Mouse (Mus musculus): Measurements from ENCODE around the gene Fam53a.

Gene Fam53a

GRCm38 (mm10) chr5:33580336-33580735 lies 49.1 kb downstream of the Fam53a start:
- in situ Hi-C loops (cut with MboI; ENCODE audit: low pct_unique_long_range_greater_than_20kb in 1 of 2, low sequenced_read_pairs in 2 of 2, unreplicated experiment in 1 of 2) = no loop called here

- in situ Hi-C loops (cut with MboI; ENCODE audit: low pct_unique_long_range_greater_than_20kb in 1 of 2, low sequenced_read_pairs in 2 of 2, unreplicated experiment in 1 of 2) = no loop called here
Measured at GRCm38 (mm10) chr5:33574207-33574606, 55.2 kb downstream of the Fam53a start.

- in situ Hi-C loops (cut with MboI; ENCODE audit: low pct_unique_long_range_greater_than_20kb in 1 of 2, low sequenced_read_pairs in 2 of 2, unreplicated experiment in 1 of 2) = no loop called here
Measured at GRCm38 (mm10) chr5:33565886-33566285, 63.5 kb downstream of the Fam53a start.

- in situ Hi-C loops (cut with MboI; ENCODE audit: low pct_unique_long_range_greater_than_20kb in 1 of 2, low sequenced_read_pairs in 2 of 2, unreplicated experiment in 1 of 2) = no loop called here
Measured at GRCm38 (mm10) chr5:33556277-33556995, 73.0 kb downstream of the Fam53a start.

All from mouse embryonic stem cell (cell line).